Mouse (Mus musculus) forelimb bud, embryonic 11.5 days (tissue): ENCODE data around the gene 1110017D15Rik.
A peak's percentile ranks its signal among the peaks of the same experiment; 100 is the strongest.

Source experiments
- DNase-seq: peaks from one replicate; pipeline ENCODE4 v3.0.0-alpha.2; 2012; ENCODE audit warnings: low read depth, low spot score

The 1110017D15Rik gene

GRCm38 (mm10) chr4:41513714-41514113 is 3.4 kb downstream of the 1110017D15Rik start:
- peak; percentile 43 for DNase-seq

GRCm38 (mm10) chr4:41513309-41513708 is 3.8 kb downstream of the 1110017D15Rik start:
- DNase-seq = no peak

DNA sequence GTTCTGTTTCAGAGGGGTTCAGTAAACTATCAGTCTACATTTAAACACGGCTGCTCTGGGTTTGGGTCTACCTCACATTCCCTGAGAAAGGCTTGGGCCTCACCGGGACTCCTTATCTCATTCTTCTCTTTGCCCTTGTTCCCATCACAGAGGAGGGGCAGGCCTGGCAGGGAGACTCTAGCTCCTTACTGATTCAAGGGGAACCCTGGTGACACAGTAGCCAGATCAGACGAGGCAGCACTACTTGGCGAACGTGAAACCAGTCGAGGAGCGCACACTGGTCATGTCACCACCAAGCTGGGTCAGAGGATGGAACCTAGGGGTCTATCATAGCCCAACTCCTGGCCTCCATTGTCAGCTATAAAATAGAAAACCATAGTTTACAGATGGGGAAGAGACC is 9.1 kb downstream of the 1110017D15Rik start:
- DNase-seq = no peak

DNA sequence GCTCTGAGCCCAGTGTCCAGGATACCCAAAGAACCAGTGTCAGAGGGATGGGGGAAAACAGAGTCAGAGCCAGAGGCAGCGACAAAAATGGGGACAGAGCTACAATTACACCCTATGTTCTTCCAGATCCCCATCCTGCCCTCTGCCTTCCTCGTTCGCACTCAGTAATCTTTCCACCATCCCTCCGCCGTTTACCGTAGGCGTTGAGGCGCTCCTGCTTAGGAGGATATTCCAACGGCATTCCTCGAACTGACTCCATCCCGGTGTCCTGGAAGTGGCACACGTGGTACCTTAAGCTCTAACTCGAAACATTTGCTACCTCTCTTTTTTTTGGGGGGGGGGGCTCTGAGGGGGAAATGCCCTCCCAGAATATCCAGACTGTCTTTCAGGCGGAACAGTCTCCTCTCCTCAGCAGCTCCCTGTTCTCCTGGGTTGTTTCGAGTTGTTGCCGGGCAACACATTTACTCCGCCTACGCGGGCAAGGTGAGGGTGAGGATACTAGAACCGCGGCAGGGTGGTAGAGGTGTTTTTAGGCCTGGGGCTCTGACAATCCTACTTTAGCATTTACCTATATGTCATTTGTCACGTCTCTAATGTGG is 9.7 kb downstream of the 1110017D15Rik start:
- DNase-seq = peak; percentile 40

DNA sequence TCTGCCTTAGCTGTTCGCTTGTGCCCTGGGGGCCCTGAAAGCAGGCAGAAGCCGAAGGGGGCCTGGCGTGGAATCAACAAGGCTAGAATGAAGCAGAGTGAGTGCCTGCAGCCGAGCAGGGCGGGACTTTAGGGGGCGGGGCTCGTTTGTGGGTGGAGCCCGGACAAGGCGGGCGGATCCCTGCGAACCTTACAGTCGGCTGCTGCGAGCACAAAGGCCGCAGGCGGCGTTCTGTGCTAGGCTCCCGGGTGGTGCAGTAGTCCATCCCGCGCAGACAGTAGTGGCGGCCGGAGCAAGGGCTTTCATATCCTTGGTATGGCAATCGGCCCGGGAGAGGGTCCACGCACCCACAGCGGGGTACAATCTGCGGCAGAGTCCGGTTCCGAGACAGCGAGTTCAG is 10.2 kb downstream of the 1110017D15Rik start:
- DNase-seq = peak; percentile 79

- DNase-seq = peak; percentile 39
Observed at GRCm38 (mm10) chr4:41506156-41506555, 11.0 kb downstream of the 1110017D15Rik start.

DNA sequence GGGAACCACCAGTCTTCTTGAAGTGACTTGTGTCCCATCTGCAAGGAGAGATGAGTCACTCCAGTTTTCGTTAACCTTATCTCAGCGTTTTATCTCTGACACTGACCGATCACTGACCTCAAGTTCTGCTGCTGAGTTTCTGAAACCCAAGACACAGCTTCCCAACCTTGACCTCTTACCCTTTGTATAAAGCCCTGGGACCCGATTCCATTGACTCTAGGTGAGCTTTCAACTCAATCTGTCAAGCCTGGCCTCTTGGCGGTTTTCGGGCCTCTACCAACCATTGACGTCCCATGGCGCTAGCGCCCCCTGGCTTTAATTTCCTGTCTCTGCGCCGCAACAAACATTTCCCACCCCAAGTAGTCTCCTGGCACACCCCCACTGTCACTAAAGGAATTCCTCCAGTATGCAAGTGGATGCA is 12.0 kb downstream of the 1110017D15Rik start:
- no peak for DNase-seq

- no peak for DNase-seq
Observed at GRCm38 (mm10) chr4:41504325-41504724, 12.8 kb downstream of the 1110017D15Rik start.

DNA sequence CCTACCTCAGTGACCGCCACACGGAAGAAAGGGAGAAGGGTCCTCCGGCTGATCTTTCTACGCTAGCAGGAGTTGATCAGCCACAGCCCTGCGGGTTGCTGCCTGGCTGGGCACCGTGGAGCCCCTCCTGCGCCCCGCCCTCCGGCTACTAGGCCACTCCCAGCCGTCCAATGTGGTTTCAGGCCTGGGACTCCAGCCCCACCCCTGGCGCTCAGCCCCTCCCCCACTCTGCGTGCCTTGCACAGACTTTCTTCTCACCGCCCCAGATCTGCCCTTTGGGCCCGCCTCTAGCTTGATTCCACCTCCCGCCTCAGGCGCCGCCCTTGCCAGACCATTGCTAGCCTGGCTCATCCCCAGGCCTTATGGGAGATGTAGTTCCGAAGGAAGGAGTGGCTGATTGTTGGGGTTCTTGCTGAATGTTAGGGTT is 14.1 kb downstream of the 1110017D15Rik start, which contains the start of gene AI464131:
AI464131 (minus strand) TSS at position 91 of the 427 bp plus-strand sequence.
- peak; percentile 91 for DNase-seq

DNA sequence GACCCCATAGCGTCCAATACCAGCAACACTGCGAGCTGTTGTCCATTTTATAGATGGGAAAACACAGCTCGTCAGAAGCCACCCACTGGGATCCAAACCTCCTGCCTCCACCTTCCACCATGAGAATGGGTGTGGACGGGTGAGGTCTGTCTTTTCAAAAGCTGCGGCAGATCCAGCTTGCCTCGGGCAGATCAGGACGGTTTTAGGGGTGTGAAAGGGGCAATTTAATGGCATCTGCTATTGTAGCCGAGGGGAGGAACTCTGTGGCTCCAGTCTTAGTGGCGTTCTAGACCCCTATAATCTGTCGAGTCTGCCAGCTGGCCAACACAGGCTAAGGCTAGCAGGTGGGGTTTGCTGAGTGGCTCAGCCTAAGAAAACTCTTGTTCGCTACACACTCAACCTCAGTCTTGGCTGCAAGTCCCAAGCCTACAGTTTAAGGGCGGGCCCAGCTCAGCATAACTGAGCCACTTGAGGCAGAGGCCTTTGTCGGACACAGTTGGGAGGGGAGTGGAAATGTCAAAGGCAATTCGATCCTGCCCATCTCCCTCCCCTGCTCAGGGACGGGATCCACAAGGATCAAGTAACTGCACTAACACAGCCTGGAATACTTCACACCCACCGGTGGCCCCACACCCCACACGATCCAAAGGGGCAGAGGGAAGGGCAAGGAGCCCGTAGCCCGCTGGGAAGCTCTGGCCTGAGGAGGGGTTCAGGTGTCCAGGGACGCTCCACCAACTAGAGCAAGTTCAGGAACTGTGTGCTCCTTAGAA is 14.8 kb downstream of the 1110017D15Rik start:
- no peak for DNase-seq

GRCm38 (mm10) chr4:41500787-41501186 is 16.3 kb downstream of the 1110017D15Rik start:
- no peak for DNase-seq

DNA sequence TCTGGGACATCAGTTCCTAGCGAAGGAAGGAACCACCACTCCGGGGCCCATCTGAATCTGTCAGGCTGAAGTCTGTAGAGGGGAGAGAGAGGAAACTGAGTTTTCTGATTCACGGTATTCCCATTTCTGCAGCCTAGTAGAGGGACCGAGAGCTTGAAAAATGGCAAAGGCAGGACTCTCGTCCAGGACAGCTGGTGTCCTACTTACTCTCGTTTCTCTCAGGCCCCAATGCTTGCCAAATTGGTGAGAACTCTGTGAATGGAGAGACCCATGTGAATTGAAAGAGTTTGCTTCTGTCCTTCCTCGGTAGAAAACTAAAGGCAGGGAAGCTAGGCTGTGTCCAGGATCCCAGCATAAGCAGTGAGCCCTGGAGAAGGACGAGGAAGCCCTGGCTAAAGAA is 17.5 kb downstream of the 1110017D15Rik start:
- no peak for DNase-seq

- DNase-seq = no peak
Observed at GRCm38 (mm10) chr4:41498921-41499391, 18.2 kb downstream of the 1110017D15Rik start.

DNA sequence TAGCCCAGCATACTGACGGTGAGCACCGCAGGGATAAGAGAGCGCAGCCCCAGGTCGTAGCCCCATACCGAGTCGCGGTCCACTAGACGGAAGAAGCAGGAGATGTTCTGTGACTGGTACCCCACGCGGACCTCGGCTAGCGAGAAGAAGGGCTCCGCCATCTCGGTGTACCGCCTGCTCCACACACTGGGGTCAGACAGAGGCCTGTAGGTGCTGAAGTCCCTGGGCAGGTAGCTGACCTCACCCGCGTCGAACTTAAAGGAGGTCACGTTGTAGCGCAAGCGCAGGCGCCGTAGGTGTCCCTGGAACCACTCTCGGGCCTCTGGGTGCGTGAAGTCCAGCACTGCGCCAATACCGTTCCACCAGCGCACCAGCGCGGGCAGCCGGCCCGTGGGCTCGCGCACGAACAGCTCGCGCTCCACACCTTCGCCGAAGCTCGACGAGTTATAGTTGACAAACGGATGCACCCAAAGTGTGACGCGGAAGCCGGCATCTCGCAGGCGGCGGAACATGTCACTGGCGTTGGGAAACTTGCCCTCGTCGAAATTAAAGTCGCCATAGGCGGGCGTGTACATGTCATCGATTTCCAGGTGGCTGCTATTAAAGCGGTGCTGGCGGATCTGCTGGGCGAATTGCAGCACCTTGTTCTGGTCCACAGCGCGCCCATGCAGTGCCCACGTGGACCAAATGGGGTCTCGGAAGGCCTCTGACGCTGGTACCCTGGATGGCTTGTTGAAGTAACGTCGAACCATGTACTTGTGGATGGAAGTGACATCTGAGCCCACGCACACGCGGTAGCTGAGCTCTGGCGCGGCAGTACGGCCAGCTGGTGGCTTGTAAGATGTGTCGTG is 18.9 kb downstream of the 1110017D15Rik start:
- DNase-seq = no peak

GRCm38 (mm10) chr4:41497579-41497978 is 19.6 kb downstream of the 1110017D15Rik start:
- no peak for DNase-seq

DNA sequence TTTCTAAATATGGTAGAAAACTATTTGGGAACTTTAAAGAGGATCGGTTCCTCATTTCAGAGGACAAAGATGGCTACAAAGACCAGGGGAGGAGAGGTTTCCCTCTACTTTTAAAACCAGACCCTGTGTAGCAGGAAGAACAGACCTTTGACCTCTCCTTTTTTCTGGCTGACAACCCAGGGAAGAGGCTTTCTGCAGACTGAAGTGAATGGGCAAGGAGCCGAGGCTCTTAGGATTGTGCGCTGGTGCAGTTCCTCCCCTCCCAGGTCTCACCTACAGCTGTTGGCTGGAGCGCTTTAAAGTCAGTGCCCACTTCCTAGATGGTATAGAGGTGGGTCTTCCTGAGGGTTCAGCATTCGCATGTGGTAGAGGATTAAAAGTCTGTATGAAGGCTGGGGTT is 20.1 kb downstream of the 1110017D15Rik start:
- DNase-seq = no peak

DNA sequence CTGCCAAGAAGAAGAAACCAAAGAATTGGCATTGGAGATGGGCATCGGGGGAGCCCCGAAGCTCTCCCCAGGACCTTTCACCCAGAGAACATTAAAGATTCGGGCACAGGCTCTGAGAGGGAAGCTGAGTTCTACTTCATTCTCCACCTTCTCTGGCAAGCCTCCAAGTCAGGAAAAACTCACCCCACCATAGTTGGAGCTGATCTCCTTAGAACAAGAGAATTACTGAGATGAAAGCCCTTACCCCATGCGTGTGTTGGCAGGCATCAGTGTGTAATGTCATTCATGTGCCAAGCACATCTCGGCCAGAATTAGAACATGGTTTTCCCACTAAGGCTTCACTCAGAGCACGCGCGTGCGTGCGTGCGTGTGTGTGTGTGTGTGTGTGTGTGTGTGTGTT is 21.3 kb downstream of the 1110017D15Rik start:
- DNase-seq = no peak

DNA sequence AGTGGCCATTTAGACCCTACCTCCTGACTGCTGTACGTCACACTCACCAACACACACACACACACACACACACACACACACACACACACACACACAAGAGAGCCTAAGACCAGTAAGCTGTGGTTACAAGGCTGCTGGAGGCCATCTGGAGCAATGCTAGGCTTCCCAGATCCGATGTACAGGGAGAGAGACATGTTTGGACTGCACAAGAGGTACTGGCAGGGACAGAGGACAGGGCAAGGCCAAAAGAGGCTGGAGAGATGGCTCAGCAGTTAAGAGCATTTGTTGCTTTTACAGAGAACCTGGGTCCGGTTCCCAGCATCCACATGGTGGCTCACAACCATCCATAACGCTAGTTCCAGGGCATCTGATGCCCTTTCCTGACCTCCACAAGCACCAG is 22.1 kb downstream of the 1110017D15Rik start:
- DNase-seq = no peak

DNA sequence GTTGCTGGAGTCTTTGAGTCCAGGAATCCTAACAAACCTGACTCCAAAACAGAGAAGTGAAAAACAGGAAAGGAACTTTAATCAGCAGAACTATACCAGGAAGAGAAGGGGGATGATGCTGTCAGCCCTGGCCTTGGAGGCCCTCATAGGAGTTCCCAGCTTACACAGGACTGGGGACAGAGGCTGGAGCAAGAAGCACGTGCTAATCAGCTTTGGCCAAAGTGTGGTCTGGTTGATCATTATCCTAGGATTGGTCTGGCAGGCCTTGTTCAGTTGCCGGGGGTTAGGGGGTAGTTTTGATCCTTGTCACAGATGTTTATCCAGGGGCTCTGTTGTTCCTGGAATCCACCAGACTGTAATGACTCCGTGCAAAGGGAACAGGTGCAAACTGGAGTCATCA is 22.8 kb downstream of the 1110017D15Rik start:
- no peak for DNase-seq

DNA sequence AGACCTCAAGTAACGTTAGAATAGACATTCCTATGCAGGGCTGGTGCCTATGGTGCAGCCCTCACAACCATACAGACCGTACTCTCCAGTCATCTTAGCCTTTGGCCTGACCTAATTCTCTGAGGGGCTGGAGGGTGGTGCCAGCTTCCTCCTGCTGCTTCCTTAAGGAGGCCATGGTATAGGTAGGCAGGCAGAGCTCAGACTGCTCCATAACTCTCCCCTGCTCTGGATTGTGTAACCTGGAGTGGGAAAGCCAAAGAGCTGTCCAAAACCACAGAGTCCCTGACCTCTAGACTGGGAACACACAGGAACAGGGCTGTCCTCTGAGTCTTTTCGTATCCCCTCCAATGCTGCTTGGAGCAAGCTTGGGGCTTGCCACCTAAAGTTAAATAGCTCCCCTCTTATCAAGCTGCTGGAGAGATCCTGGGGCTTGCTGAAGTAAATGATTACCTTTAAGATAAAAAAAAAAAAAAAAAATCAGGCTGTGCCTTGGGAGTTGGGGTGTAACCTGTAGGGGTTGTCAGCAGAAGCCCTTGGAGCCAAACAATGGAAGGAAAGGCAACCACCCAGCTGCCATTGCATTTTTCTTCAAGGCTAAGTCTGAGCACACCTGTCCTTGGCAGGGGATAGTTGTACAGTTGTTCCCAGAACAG is 23.5 kb downstream of the 1110017D15Rik start:
- no peak for DNase-seq

- DNase-seq = no peak
Observed at GRCm38 (mm10) chr4:41492951-41493350, 24.2 kb downstream of the 1110017D15Rik start.
